Mouse (Mus musculus) olfactory bulb, adult 2 months (tissue): Measurements from ENCODE around the gene Eif1b. TPM values are rescaled to one million over a fixed set of nuclear protein-coding genes. Genes with fewer than 3 reads are reported as not detected.

Experiments
- H3K27ac ChIP-seq: fragments of 200-500 bp; 2 replicates; pipeline ENCODE4 v1.5.1; 2012; ENCODE audit warnings: low read depth, low read length; ENCODE audit not compliant: insufficient read depth
- H3K4me1 ChIP-seq: fragments of 200-500 bp; 2 replicates; pipeline ENCODE4 v1.6.1; 2012; ENCODE audit warnings: low read length; ENCODE audit not compliant: control insufficient read depth, insufficient read depth
- H3K4me3 ChIP-seq: fragments of 200-500 bp; 2 replicates; pipeline ENCODE4 v1.5.1; 2012; ENCODE audit warnings: mild to moderate bottlenecking, low read depth, low read length, moderate library complexity; ENCODE audit not compliant: insufficient read depth
- CTCF ChIP-seq: fragments of 200-500 bp; IDR thresholded peaks from 2 replicates; pipeline ENCODE4 v1.5.1; 2012; ENCODE audit warnings: low read depth, mild to moderate bottlenecking, low read length, moderate library complexity; ENCODE audit not compliant: insufficient read depth
- POLR2A ChIP-seq: fragments of 200-500 bp; IDR thresholded peaks from 2 replicates; pipeline ENCODE4 v1.6.1; 2012; ENCODE audit warnings: mild to moderate bottlenecking, low read depth, low read length, moderate library complexity; ENCODE audit not compliant: insufficient read depth
- WGBS: fragments of 180-500 bp; shearing (Covaris S2); methylation state at CpG from one replicate; pipeline ENCODE4 v1.1.7; 2018; 5-methylcytosine and 5-hydroxymethylcytosine counted together
- polyA plus RNA-seq: library from polyadenylated mRNA; stranded (reverse); fragments of >200 nt; gene quantifications from 2 replicates; pipeline ENCODE4 v1.2.4, GENCODE M21; 2012; ENCODE audit warnings: low replicate concordance; ENCODE audit not compliant: missing spikeins, insufficient read depth, insufficient read length

Eif1b gene
- polyA plus RNA-seq, 1 experiment = not detected

- H3K4me1 ChIP-seq = peaks cover 10% of the 10 kb centered on the region
- H3K27ac ChIP-seq = no peak overlapping the region
- no peak overlapping the region for H3K4me3 ChIP-seq
- no peak for TF ChIP-seq CTCF
- TF ChIP-seq POLR2A = no peak
- 82% methylated on average over 3 of the region's 3 CpGs for WGBS
Observed at GRCm38 (mm10) chr9:120491509-120491908, 523 bp upstream of the Eif1b start.

DNA sequence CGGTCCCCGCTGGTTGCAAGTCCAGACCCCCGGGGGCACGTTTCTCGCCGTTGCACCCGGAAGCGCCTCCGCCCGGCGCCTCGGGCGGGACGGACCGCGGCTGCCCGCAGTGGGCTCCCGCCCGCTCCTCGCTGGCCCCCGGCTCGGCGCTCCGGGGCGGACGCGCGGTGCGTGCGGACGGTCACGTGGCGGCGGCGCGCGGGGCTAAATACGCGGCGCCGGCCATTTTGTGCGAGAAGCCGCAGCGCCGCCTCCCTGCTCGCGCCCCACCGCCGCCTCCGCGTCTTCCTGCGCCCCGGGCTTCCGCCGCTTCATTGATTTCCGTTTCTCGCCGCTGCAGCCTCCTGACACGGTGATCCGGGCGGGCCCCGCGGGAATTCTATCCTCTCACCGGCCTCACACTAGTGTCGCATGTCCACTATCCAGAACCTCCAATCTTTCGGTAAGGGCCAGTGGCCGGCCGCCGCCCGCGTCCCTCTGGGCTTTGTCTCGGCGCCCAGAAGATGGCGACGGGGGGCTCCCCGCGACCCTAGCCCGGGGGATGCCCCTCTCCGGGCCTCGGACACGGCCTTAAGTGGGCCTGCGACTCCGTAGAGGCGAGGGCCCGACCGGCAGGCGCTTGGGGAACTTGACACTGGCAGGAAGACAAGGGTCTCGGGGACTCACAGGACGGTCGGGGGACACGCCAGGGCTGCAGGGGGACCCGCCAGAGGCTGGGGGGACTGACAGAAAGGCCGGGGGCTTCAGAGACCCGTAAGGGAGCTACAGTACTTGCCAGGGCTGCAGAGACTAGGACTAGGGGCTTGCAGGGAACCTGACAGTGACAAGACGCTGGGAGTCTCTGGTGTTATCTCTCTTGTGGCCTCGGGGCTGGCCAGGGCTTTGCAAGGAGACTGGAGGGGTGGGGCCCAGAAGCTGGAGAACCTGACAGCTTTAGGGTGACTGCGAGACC lies 644 bp downstream of the Eif1b start:
- H3K4me3 ChIP-seq = peak overlapping the region; percentile 82
- WGBS = under 1% methylated on average over 97 of the region's 97 CpGs
- TF ChIP-seq POLR2A = peak; percentile 82
- no peak for TF ChIP-seq CTCF
- H3K27ac ChIP-seq = peak overlapping the region; percentile 68
- peaks cover 10% of the 10 kb centered on the region for H3K4me1 ChIP-seq

DNA sequence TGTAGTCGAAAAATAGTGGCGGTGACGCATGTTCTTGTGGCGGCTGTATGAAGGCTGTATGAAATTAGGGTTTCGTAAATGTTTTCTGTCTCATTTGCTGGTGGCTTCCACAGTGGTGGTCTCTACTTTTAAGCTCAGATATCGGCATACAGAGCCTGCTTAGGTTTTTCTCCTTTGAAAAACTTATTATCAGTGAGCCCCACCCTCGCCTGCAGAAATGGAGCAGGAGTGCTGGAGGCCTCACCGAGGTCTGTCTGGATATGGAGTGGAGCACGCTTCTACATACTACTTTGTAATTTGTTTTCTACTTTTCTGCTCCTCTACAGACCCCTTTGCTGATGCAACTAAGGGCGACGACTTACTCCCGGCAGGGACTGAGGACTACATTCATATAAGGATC lies 1.7 kb downstream of the Eif1b start:
- 13% methylated on average over 12 of the region's 12 CpGs for WGBS
- TF ChIP-seq CTCF (no peak), POLR2A (no peak)
- Histone ChIP-seq H3K4me3 (peak overlapping the region; percentile 30), H3K27ac (no peak overlapping the region), H3K4me1 (peaks cover 10% of the 10 kb centered on the region)

DNA sequence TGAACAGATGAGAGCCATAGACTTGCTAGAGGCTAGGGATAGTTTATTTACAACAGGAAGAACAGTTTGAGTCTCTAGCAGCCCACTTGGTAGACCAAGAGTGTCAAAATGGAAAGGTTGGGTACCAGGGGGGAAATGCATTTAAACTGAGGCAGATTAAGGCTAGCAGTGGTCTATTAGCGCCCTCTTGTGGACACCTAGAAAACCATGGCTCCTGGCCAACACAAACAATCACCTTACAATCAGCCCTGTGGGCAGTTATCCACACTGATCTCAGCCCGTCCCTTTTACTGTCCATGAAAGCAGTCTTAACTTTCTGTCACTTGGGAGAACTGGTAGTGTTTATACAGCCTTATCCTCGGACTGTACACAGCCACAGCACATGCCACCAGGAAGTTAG lies 4.7 kb downstream of the Eif1b start:
- TF ChIP-seq CTCF (no peak), POLR2A (no peak)
- 4% methylated on average over 3 of the region's 3 CpGs for WGBS
- no peak overlapping the region for H3K4me3 ChIP-seq

DNA sequence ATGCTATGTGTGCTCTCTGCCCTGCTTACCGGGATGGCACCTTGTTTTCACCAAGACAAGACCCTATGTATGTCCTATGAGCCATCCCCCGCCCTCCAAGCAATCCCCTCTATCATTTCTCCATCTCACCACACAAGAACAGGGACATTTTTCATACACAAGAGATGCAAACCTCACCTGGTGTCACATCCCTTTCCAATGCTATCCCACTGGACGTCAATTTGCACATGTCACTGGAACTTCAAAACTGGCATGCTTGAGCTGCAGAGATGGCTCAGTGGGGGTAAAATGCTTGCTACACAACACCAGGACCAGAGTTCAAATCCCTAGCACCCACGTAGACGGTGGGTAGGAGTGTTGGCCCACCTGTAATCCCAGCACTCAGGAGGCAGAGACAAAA lies 6.0 kb downstream of the Eif1b start:
- Histone ChIP-seq H3K4me1 (peaks cover 10% of the 10 kb centered on the region), H3K27ac (no peak overlapping the region), H3K4me3 (no peak overlapping the region)
- 87% methylated on average over 5 of the region's 5 CpGs for WGBS
- TF ChIP-seq POLR2A (no peak), CTCF (no peak)

More for the DNA sequence above, 4.7 kb downstream of the Eif1b start:
- Histone ChIP-seq H3K27ac (no peak overlapping the region), H3K4me1 (peaks cover 10% of the 10 kb centered on the region)

- H3K27ac ChIP-seq = no peak overlapping the region
- H3K4me3 ChIP-seq = no peak overlapping the region
- H3K4me1 ChIP-seq = no peaks in the 10 kb centered on the region
- WGBS = 40% methylated on average over 10 of the region's 10 CpGs
- TF ChIP-seq POLR2A (no peak), CTCF (no peak)
Observed at GRCm38 (mm10) chr9:120501191-120501902, 9.3 kb downstream of the Eif1b start.

DNA sequence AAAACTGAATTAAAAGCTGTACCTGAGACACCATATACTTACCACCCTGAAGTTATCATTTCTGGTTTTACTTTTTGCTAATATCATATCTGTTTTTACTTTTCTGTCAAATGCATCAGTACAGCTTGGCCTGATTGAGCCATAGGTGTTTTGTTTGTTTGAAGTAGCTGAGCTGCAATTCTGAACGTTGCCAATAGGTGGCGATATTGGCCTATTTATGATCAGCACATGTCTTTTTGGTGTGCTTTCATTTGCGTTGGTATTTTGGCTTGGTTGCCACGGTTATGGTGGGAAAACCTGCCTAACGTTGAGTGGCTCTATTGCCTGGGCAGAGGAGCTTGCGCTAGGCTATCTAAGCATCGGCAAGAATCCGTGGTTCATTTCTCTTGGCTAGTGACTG lies 10.0 kb downstream of the Eif1b start:
- TF ChIP-seq CTCF = no peak
- no peak for TF ChIP-seq POLR2A
- Histone ChIP-seq H3K27ac (no peak overlapping the region), H3K4me3 (no peak overlapping the region), H3K4me1 (no peaks in the 10 kb centered on the region)
- 2% methylated on average over 8 of the region's 8 CpGs for WGBS

GRCm38 (mm10) chr9:120504423-120504822 lies 12.4 kb downstream of the Eif1b start:
- H3K4me1 ChIP-seq = no peaks in the 10 kb centered on the region
- TF ChIP-seq CTCF (no peak), POLR2A (no peak)
- 78% methylated on average over 2 of the region's 2 CpGs for WGBS
- no peak overlapping the region for H3K4me3 ChIP-seq
- no peak overlapping the region for H3K27ac ChIP-seq

DNA sequence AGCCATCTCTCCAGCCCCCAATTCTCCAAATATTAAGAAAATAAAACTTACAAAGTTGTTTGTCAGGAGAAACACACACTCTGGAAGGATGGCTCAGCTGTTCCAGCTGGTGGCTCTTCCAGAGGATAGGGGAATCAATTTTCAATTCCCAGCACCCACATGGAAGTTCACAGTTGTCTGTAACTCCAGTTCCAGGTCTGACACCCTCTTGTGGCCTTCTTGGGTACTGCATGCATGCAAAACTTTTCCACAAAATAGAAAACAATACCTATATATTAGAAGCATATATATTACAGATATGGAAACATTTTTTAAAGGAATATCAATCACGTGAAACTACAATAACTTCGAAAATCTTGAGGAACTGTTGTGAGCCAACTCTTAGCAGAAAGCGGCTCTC lies 19.7 kb downstream of the Eif1b start:
- WGBS = 77% methylated on average over 3 of the region's 3 CpGs
- TF ChIP-seq POLR2A (no peak), CTCF (no peak)
- H3K4me1 ChIP-seq = no peaks in the 10 kb centered on the region

More for the DNA sequence above, 19.7 kb downstream of the Eif1b start:
- Histone ChIP-seq H3K4me3 (no peak overlapping the region), H3K27ac (no peak overlapping the region)
